Mouse (Mus musculus): ENCODE measurements around the gene Tnp2. TPM values are rescaled to one million over a fixed set of nuclear protein-coding genes. Genes with fewer than 3 reads are reported as not detected.
A peak's percentile ranks its signal among the peaks of the same experiment; 100 is the strongest.
"Not testable (repeated sequence)": the region's sequence is repeated elsewhere in the genome, so short reads cannot be mapped to it uniquely, and the experiment has no call there.

Tnp2 gene
- polyA plus RNA-seq, 1 experiment from 2014 or later, result not detected

- H3K4me2 ChIP-seq, result no peak overlapping the region
- no peaks in the 10 kb centered on the region for H3K9me3 ChIP-seq (replicated peaks)
- no peak overlapping the region for H3K4me3 ChIP-seq (replicated peaks)
- H3K27me3 ChIP-seq (replicated peaks), result no peaks in the 10 kb centered on the region
- ATAC-seq (ENCODE audit: low FRiP score), result no peak
- WGBS, result 73% methylated on average over 3 of the region's 3 CpGs
- H3K27ac ChIP-seq (replicated peaks), result no peak overlapping the region
- no peak overlapping the region for H3K9ac ChIP-seq (replicated peaks)
- H3K36me3 ChIP-seq, result no peaks in the 10 kb centered on the region
- H3K4me1 ChIP-seq, result no peaks in the 10 kb centered on the region
Observed at GRCm38 (mm10) chr16:10819966-10820365, 31.5 kb upstream of the Tnp2 start.

- Histone ChIP-seq H3K27me3 (replicated peaks) (no peaks in the 10 kb centered on the region), H3K9ac (replicated peaks) (no peak overlapping the region), H3K4me3 (replicated peaks) (no peak overlapping the region), H3K36me3 (no peaks in the 10 kb centered on the region), H3K27ac (replicated peaks) (no peak overlapping the region), H3K4me2 (no peak overlapping the region), H3K9me3 (replicated peaks) (no peaks in the 10 kb centered on the region), H3K4me1 (no peaks in the 10 kb centered on the region)
- WGBS, result 82% methylated on average over 4 of the region's 4 CpGs
- no peak for ATAC-seq (ENCODE audit: low FRiP score)
Observed at GRCm38 (mm10) chr16:10818579-10819135, 30.2 kb upstream of the Tnp2 start.

- Histone ChIP-seq H3K9ac (replicated peaks) (no peak overlapping the region), H3K4me1 (no peaks in the 10 kb centered on the region), H3K4me2 (no peak overlapping the region), H3K36me3 (no peaks in the 10 kb centered on the region), H3K27me3 (replicated peaks) (no peaks in the 10 kb centered on the region), H3K27ac (replicated peaks) (no peak overlapping the region), H3K9me3 (replicated peaks) (no peaks in the 10 kb centered on the region), H3K4me3 (replicated peaks) (no peak overlapping the region)
- ATAC-seq (ENCODE audit: low FRiP score), result no peak
- WGBS, result 94% methylated on average over 4 of the region's 4 CpGs
Observed at GRCm38 (mm10) chr16:10814864-10815263, 26.4 kb upstream of the Tnp2 start.

GRCm38 (mm10) chr16:10813726-10814125 is 25.3 kb upstream of the Tnp2 start:
- Histone ChIP-seq H3K4me3 (replicated peaks) (no peak overlapping the region), H3K9ac (replicated peaks) (no peak overlapping the region), H3K4me2 (no peak overlapping the region), H3K27ac (replicated peaks) (no peak overlapping the region), H3K9me3 (replicated peaks) (no peaks in the 10 kb centered on the region), H3K36me3 (no peaks in the 10 kb centered on the region), H3K27me3 (replicated peaks) (no peaks in the 10 kb centered on the region), H3K4me1 (no peaks in the 10 kb centered on the region)
- WGBS, result 80% methylated on average over 4 of the region's 4 CpGs
- ATAC-seq (ENCODE audit: low FRiP score), result no peak

- no peak within 1 kb of the TSS for H3K4me2 ChIP-seq
- H3K27ac ChIP-seq (replicated peaks), result peak within 1 kb of the TSS; percentile 42; the same call in 1 of the 2 replicates
- H3K9ac ChIP-seq (replicated peaks), result no peak within 1 kb of the TSS
- ATAC-seq (ENCODE audit: low FRiP score), result no peak
- no peak within 1 kb of the TSS for H3K4me3 ChIP-seq (replicated peaks)
- WGBS, result 90% methylated on average over 2 of the region's 2 CpGs
- H3K27me3 ChIP-seq (replicated peaks), result no peaks in the 10 kb centered on the region
- H3K9me3 ChIP-seq (replicated peaks), result no peaks in the 10 kb centered on the region
- H3K36me3 ChIP-seq, result no peaks in the 10 kb centered on the region
- H3K4me1 ChIP-seq, result no peaks in the 10 kb centered on the region
Observed at GRCm38 (mm10) chr16:10812865-10813371, 24.5 kb upstream of the Tnp2 start, which contains the start of gene Gm11172. Gm11172 (plus strand) TSS chr16:10812915.

GRCm38 (mm10) chr16:10810376-10810775 is 21.9 kb upstream of the Tnp2 start:
- H3K4me1 ChIP-seq, result peaks cover 4% of the 10 kb centered on the region; the same call in 1 of the 2 replicates
- H3K27ac ChIP-seq (replicated peaks), result no peak overlapping the region
- H3K4me2 ChIP-seq, result no peak overlapping the region
- no peak for ATAC-seq (ENCODE audit: low FRiP score)
- WGBS, result 94% methylated on average over 1 of the region's 1 CpGs
- no peaks in the 10 kb centered on the region for H3K36me3 ChIP-seq
- H3K4me3 ChIP-seq (replicated peaks), result no peak overlapping the region
- no peaks in the 10 kb centered on the region for H3K27me3 ChIP-seq (replicated peaks)
- no peak overlapping the region for H3K9ac ChIP-seq (replicated peaks)
- no peaks in the 10 kb centered on the region for H3K9me3 ChIP-seq (replicated peaks)

- Histone ChIP-seq H3K9ac (replicated peaks) (no peak within 1 kb of the TSS), H3K4me1 (peaks cover 4% of the 10 kb centered on the region; the same call in 1 of the 2 replicates), H3K4me2 (no peak within 1 kb of the TSS), H3K27me3 (replicated peaks) (no peaks in the 10 kb centered on the region), H3K4me3 (replicated peaks) (no peak within 1 kb of the TSS), H3K9me3 (replicated peaks) (no peaks in the 10 kb centered on the region), H3K36me3 (no peaks in the 10 kb centered on the region), H3K27ac (replicated peaks) (no peak within 1 kb of the TSS)
- no peak for ATAC-seq (ENCODE audit: low FRiP score)
- whole genome bisulfite sequencing, result 82% methylated on average over 10 of the region's 10 CpGs
Observed at GRCm38 (mm10) chr16:10805789-10806527, 17.5 kb upstream of the Tnp2 start, which contains the start of gene Prm1. Prm1 (minus strand) TSS chr16:10805839.

- ATAC-seq (ENCODE audit: low FRiP score), result not testable (repeated sequence)
- 88% methylated on average over 3 of the region's 3 CpGs for WGBS
Observed at GRCm38 (mm10) chr16:10802420-10802819, 14.0 kb upstream of the Tnp2 start.

GRCm38 (mm10) chr16:10796034-10796433 is 7.6 kb upstream of the Tnp2 start, which contains the start of gene Prm2:
Prm2 (minus strand) TSS chr16:10796134.
- H3K4me1 ChIP-seq, result no peaks in the 10 kb centered on the region
- no peaks in the 10 kb centered on the region for H3K36me3 ChIP-seq
- peaks cover 18% of the 10 kb centered on the region; the same call in 1 of the 2 replicates for H3K27me3 ChIP-seq (replicated peaks)
- H3K27ac ChIP-seq (replicated peaks), result no peak within 1 kb of the TSS
- H3K9me3 ChIP-seq (replicated peaks), result no peaks in the 10 kb centered on the region
- H3K9ac ChIP-seq (replicated peaks), result no peak within 1 kb of the TSS
- no peak within 1 kb of the TSS for H3K4me3 ChIP-seq (replicated peaks)
- ATAC-seq (ENCODE audit: low FRiP score), result no peak
- no peak within 1 kb of the TSS for H3K4me2 ChIP-seq
- 83% methylated on average over 6 of the region's 6 CpGs for WGBS

More at GRCm38 (mm10) chr16:10802420-10802819, 14.0 kb upstream of the Tnp2 start:
- not testable (repeated sequence) for H3K27me3 ChIP-seq (replicated peaks); H3K4me3 ChIP-seq (replicated peaks); H3K9ac ChIP-seq (replicated peaks); H3K4me1 ChIP-seq; H3K4me2 ChIP-seq; H3K9me3 ChIP-seq (replicated peaks); H3K27ac ChIP-seq (replicated peaks); H3K36me3 ChIP-seq

- Histone ChIP-seq H3K27ac (replicated peaks) (no peak within 1 kb of the TSS), H3K9me3 (replicated peaks) (no peaks in the 10 kb centered on the region), H3K4me3 (replicated peaks) (no peak within 1 kb of the TSS), H3K9ac (replicated peaks) (no peak within 1 kb of the TSS), H3K4me2 (no peak within 1 kb of the TSS), H3K36me3 (no peaks in the 10 kb centered on the region), H3K4me1 (peaks cover 12% of the 10 kb centered on the region), H3K27me3 (replicated peaks) (0 out of 2 replicates have a peak, but pooled peaks cover 7% of the 10 kb centered on the region)
- ATAC-seq (ENCODE audit: low FRiP score), result no peak
- WGBS, result 87% methylated on average over 9 of the region's 9 CpGs
Observed at GRCm38 (mm10) chr16:10790702-10791101, 2.2 kb upstream of the Tnp2 start, which contains the start of gene Prm3. Prm3 (minus strand) TSS chr16:10790914.

- Histone ChIP-seq H3K4me3 (replicated peaks) (no peak overlapping the region), H3K27me3 (replicated peaks) (peaks cover 1% of the 10 kb centered on the region; the same call in 1 of the 2 replicates), H3K9me3 (replicated peaks) (no peaks in the 10 kb centered on the region), H3K4me2 (no peak overlapping the region), H3K36me3 (no peaks in the 10 kb centered on the region), H3K4me1 (peaks cover 21% of the 10 kb centered on the region), H3K9ac (replicated peaks) (no peak overlapping the region), H3K27ac (replicated peaks) (no peak overlapping the region)
- ATAC-seq (ENCODE audit: low FRiP score), result no peak
- 48% methylated on average over 4 of the region's 4 CpGs for WGBS
Observed at GRCm38 (mm10) chr16:10788866-10789265, 406 bp upstream of the Tnp2 start.

All from neural tube, embryonic 15.5 days (tissue).